Mouse (Mus musculus) heart, postnatal 4 days (tissue): Measurements from ENCODE around the gene Cyp2e1. TPM values are rescaled to one million over a fixed set of nuclear protein-coding genes. Genes with fewer than 3 reads are reported as not detected.
"Not testable (repeated sequence)": the region's sequence is repeated elsewhere in the genome, so short reads cannot be mapped to it uniquely, and the experiment has no call there.

ENCODE experiments used
- DNase-seq: peaks from one replicate; pipeline ENCODE4 v3.0.0; 2021
- total RNA-seq, 2 experiments: library from RNA; stranded (reverse); gene quantifications; 2 replicates each; pipeline ENCODE4 v1.2.3; 2021

Cyp2e1 gene
- total RNA-seq = under 1 TPM in 1 of 2 experiments, not detected in 1; 0.24 TPM

- DNase-seq = no peak
Observed at GRCm38 (mm10) chr7:140763447-140764020, at the start of gene Cyp2e1. Cyp2e1 (plus strand) TSS chr7:140763739.

GRCm38 (mm10) chr7:140717155-140718055 lies 46.1 kb upstream of the Cyp2e1 start:
- DNase-seq = no peak

GRCm38 (mm10) chr7:140721095-140721494 lies 42.4 kb upstream of the Cyp2e1 start:
- DNase-seq = no peak

- no peak for DNase-seq
Observed at GRCm38 (mm10) chr7:140725558-140725957, 38.0 kb upstream of the Cyp2e1 start.

- no peak for DNase-seq
Observed at GRCm38 (mm10) chr7:140733162-140733561, 30.4 kb upstream of the Cyp2e1 start.

- DNase-seq = no peak
Observed at GRCm38 (mm10) chr7:140747402-140747801, 16.1 kb upstream of the Cyp2e1 start.

GRCm38 (mm10) chr7:140748116-140748826 lies 15.3 kb upstream of the Cyp2e1 start:
- no peak for DNase-seq

GRCm38 (mm10) chr7:140748827-140749160 lies 14.7 kb upstream of the Cyp2e1 start:
- DNase-seq = no peak

GRCm38 (mm10) chr7:140754556-140754955 lies 9.0 kb upstream of the Cyp2e1 start:
- DNase-seq = no peak

- DNase-seq = peak; percentile 6
Observed at GRCm38 (mm10) chr7:140756151-140756854, 7.2 kb upstream of the Cyp2e1 start.

GRCm38 (mm10) chr7:140760647-140761046 lies 2.9 kb upstream of the Cyp2e1 start:
- DNase-seq = no peak

GRCm38 (mm10) chr7:140765391-140765790 lies 1.9 kb downstream of the Cyp2e1 start:
- DNase-seq = not testable (repeated sequence)

GRCm38 (mm10) chr7:140765888-140766739 lies 2.6 kb downstream of the Cyp2e1 start:
- DNase-seq = no peak

GRCm38 (mm10) chr7:140780548-140780947 lies 17.0 kb downstream of the Cyp2e1 start:
- DNase-seq = no peak

GRCm38 (mm10) chr7:140787406-140788052 lies 24.0 kb downstream of the Cyp2e1 start, which contains the start of gene Syce1:
Syce1 (minus strand) TSS chr7:140787852.
- no peak for DNase-seq

GRCm38 (mm10) chr7:140788053-140788435 lies 24.5 kb downstream of the Cyp2e1 start:
- DNase-seq = no peak

- DNase-seq = no peak
Observed at GRCm38 (mm10) chr7:140793541-140793940, 30.0 kb downstream of the Cyp2e1 start.

- DNase-seq = no peak
Observed at GRCm38 (mm10) chr7:140797619-140798018, 34.1 kb downstream of the Cyp2e1 start.

GRCm38 (mm10) chr7:140798212-140798611 lies 34.7 kb downstream of the Cyp2e1 start:
- DNase-seq = no peak

GRCm38 (mm10) chr7:140802629-140803028 lies 39.1 kb downstream of the Cyp2e1 start:
- DNase-seq = no peak

- DNase-seq = peak; percentile 30
Observed at GRCm38 (mm10) chr7:140805704-140806103, 42.2 kb downstream of the Cyp2e1 start.
